Mouse (Mus musculus): ENCODE measurements around the gene Rmdn2.

DNA sequence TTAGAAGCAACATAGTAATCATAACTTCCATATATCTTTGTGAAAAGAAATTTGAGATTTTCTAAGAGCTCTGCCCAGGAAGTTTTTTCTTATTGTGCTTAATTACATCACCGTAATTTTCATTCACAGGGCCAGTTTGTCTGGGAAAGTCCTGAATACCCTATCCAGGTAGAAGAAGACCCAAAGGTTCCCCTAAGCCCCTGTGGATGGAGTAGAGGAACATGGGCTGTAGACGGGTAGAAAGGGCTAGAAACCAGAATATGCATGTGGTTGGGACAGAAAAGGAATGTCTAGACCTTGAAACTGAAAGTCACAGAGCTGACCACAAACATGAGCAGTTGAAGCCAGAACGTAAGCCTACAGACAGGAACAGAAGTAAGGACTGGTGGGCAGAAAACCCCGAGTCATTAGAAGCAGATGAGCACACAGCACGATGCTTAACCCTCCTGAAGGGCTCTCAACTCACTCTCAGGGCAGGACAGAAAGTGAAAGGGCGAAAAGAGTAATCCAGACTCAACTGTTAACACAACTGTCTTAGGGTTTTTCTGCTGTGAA lies 27.3 kb upstream of the Rmdn2 start:
- TF ChIP-seq CTCF (IDR thresholded peaks at IDR 0.05; ENCODE audit: low read depth) = no peak
- TF ChIP-seq EP300 (optimal IDR thresholded peaks at IDR 0.05) = no peak

Data from stomach, postnatal 0 days (tissue).